Mouse (Mus musculus): ENCODE results near the gene Eqtn.
A peak's percentile ranks its signal among the peaks of the same experiment; 100 is the strongest.

Eqtn gene

DNA sequence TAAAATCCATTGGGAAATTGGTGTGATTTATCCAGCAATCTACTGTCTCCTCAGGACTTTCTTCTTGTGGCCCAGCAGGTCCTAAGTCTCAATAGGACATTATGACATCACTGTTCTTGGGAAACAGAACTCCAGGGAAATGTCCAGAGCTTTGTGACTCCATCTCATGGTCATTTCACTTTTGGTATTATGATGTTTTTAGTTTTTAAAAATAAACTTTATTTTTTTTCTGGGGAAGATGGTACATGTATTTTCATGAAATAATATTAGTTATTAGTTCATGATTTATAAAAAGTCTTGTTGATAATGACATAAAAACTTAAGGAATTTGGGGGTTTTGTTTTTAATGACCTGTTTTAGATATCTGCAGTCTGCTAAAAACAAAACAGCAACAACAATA lies at the start of gene Eqtn:
TSS of gene Eqtn (minus strand) at position 101 of the 400 bp plus-strand sequence.
- no peak for DNase-seq (ENCODE audit: low spot score in 2 of 2)

- DNase-seq (ENCODE audit: low spot score in 2 of 2): no peak
Observed at GRCm38 (mm10) chr4:94973321-94973720, 44.7 kb upstream of the Eqtn start.

DNA sequence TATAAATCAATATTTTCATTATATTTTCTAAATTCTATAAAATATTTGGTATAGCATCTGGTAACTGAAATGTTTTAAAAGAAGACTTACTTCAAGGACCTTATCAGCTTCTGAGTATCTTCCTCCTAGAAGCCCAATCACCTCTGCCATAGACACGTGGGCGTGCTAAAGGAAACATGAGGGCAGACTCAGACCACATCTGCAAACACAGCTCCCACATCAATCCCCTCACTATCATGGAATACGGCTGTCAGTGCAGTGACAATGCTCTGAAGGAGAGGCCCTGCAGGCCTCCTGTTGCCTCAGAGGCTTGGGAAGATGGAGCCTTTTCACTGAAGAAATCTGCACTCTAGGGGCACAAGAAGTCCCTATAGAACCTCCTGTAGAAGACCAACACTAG lies 24.1 kb upstream of the Eqtn start:
- no peak for DNase-seq (ENCODE audit: low spot score in 2 of 2)

- no peak for DNase-seq (ENCODE audit: low spot score in 2 of 2)
Observed at GRCm38 (mm10) chr4:94941221-94941855, 12.7 kb upstream of the Eqtn start.

DNA sequence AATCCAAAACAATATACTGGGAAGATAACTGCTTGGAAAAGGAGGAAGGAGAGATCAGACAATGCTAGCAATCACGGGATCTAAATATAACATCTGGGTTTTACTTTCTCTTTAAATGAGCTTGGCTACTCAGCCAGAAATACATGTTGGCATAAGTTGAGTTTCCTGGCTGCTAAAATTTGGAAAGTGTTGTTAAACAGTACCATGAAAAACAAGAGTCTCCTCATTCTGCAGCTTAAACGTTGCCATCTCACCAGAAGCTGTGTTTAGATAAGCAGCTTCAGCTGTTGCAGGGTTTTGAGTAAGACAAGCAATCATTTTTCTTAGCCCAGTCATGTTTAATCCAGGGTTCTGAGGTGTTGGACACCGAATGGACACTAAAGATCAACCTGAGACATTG lies 26.9 kb downstream of the Eqtn start:
- no peak for DNase-seq (ENCODE audit: low spot score in 2 of 2)

- DNase-seq (ENCODE audit: low spot score in 2 of 2): peak in 1 of 2 experiments; percentile 23
Observed at GRCm38 (mm10) chr4:94900744-94901143, 27.9 kb downstream of the Eqtn start.
